17 mouse cellular contexts compared by ENCODE assay signal in the genomic region with DNA sequence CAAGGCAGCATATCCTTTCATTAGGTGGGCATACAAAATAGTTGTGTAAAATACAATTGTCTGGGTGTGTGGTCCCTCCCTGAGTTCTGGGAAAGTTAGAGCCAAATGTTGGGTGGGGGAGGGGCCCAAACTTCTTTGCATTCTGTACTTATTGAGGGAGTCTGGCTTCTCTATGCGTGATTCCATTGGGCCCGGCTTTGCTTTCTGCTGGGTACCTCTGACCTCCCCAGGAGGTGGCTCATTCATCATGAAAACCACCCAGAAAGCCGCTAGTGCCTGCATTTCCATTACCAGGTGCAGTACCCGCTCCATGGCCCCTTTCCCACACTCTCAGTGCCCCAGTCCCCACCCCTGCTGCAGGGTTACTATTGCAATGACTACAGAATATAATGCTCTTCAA.
A peak's percentile ranks its signal among the peaks of the same experiment; 100 is the strongest.
DNase-seq lines count a peak whose midpoint lies in the region; ATAC-seq and TF ChIP-seq lines count a peak whose summit lies in the region.
"Had no signal": no experiment of that assay in that cellular context is flagged by ENCODE, and none has a peak within 500 bp of the region (broad histone marks: within the 10 kb centered on the region; RNA-seq: fewer than 3 reads in every experiment).

No protein-coding gene starts in this region.

- no peaks in the 10 kb centered on the region; the same call in 1 of the 2 replicates for H3K9me3 ChIP-seq in forebrain, embryonic 12.5 days
- no peaks in the 10 kb centered on the region for H3K9me3 ChIP-seq in forebrain, postnatal 0 days (ENCODE audit: low read length)
- 0 out of 2 replicates have a peak, but pooled peaks cover 2% of the 10 kb centered on the region for H3K9me3 ChIP-seq in kidney, embryonic 15.5 days (replicated peaks)
- no peaks in the 10 kb centered on the region for H3K9me3 ChIP-seq in ES-Bruce4 (replicated peaks; ENCODE audit: control insufficient read depth, insufficient read depth, low read length, poor library complexity, severe bottlenecking)
- H3K9me3 ChIP-seq in embryonic facial prominence, embryonic 11.5 days (replicated peaks; ENCODE audit: control insufficient read depth, low read length), result no peaks in the 10 kb centered on the region
- H3K9me3 ChIP-seq: liver, embryonic 13.5 days had no signal

- H3K9ac ChIP-seq in forebrain, embryonic 12.5 days, result no peak overlapping the region
- H3K9ac ChIP-seq in forebrain, postnatal 0 days, result no peak overlapping the region
- no peak overlapping the region for H3K9ac ChIP-seq in kidney, embryonic 15.5 days
- no peak overlapping the region for H3K9ac ChIP-seq in ES-Bruce4 (ENCODE audit: low read depth, poor library complexity, severe bottlenecking)
- H3K9ac ChIP-seq in embryonic facial prominence, embryonic 11.5 days (replicated peaks; ENCODE audit: low read length), result no peak overlapping the region
- H3K9ac ChIP-seq: heart, embryonic 12.5 days; liver, embryonic 13.5 days had no signal

- H3K36me3 ChIP-seq in forebrain, embryonic 12.5 days (replicated peaks), result no peaks in the 10 kb centered on the region
- H3K36me3 ChIP-seq in forebrain, postnatal 0 days (ENCODE audit: insufficient read depth), result no peaks in the 10 kb centered on the region
- H3K36me3 ChIP-seq in kidney, embryonic 15.5 days, result no peaks in the 10 kb centered on the region
- H3K36me3 ChIP-seq in ES-Bruce4 (ENCODE audit: control insufficient read depth, insufficient read depth, low read length, poor library complexity, severe bottlenecking), result no peaks in the 10 kb centered on the region
- H3K36me3 ChIP-seq in embryonic facial prominence, embryonic 11.5 days (replicated peaks; ENCODE audit: control insufficient read depth, insufficient read depth, low read depth, low read length), result no peaks in the 10 kb centered on the region
- H3K36me3 ChIP-seq: heart, embryonic 12.5 days; liver, embryonic 13.5 days had no signal

- TF ChIP-seq POLR2A in ES-Bruce4 (IDR thresholded peaks at IDR 0.05; ENCODE audit: insufficient read depth, low read length), result no peak

- H3K4me1 ChIP-seq in forebrain, embryonic 12.5 days, result peaks cover 16% of the 10 kb centered on the region
- H3K4me1 ChIP-seq in forebrain, postnatal 0 days (ENCODE audit: insufficient read depth), result no peaks in the 10 kb centered on the region
- H3K4me1 ChIP-seq in kidney, embryonic 15.5 days, result peaks cover 36% of the 10 kb centered on the region
- H3K4me1 ChIP-seq in ES-Bruce4 (ENCODE audit: control insufficient read depth, insufficient read depth, low read length), result peaks cover 5% of the 10 kb centered on the region
- no peaks in the 10 kb centered on the region; the same call in 1 of the 2 replicates for H3K4me1 ChIP-seq in embryonic facial prominence, embryonic 11.5 days (ENCODE audit: control insufficient read depth, insufficient read depth, low read length)
- H3K4me1 ChIP-seq: liver, embryonic 13.5 days had no signal

- TF ChIP-seq EP300 in ES-Bruce4 (IDR thresholded peaks at IDR 0.05; ENCODE audit: insufficient read depth, low read depth, low read length), result no peak

- H3K27me3 ChIP-seq in forebrain, embryonic 12.5 days, result peaks cover 2% of the 10 kb centered on the region; the same call in 1 of the 2 replicates
- H3K27me3 ChIP-seq in forebrain, postnatal 0 days (ENCODE audit: insufficient read depth, low read length), result no peaks in the 10 kb centered on the region
- 0 out of 2 replicates have a peak, but pooled peaks cover 4% of the 10 kb centered on the region for H3K27me3 ChIP-seq in kidney, embryonic 15.5 days
- H3K27me3 ChIP-seq in ES-Bruce4 (ENCODE audit: control insufficient read depth, insufficient read depth, low read length, poor library complexity, severe bottlenecking), result no peaks in the 10 kb centered on the region
- no peaks in the 10 kb centered on the region for H3K27me3 ChIP-seq in embryonic facial prominence, embryonic 11.5 days (ENCODE audit: control insufficient read depth, insufficient read depth, low read length)
- H3K27me3 ChIP-seq: liver, embryonic 13.5 days had no signal

- ATAC-seq in forebrain, embryonic 12.5 days (ENCODE audit: low FRiP score), result peak; percentile 30; the same call in 1 of the 2 replicates
- ATAC-seq in forebrain, postnatal 0 days, result no peak
- peak; percentile 13; the same call in 1 of the 2 replicates for ATAC-seq in kidney, embryonic 15.5 days (replicated peaks; ENCODE audit: low FRiP score)
- ATAC-seq in embryonic facial prominence, embryonic 11.5 days (replicated peaks; ENCODE audit: insufficient number of reproducible peaks, low FRiP score, low TSS enrichment, low read depth), result no peak
- ATAC-seq: lung, postnatal 0 days had no signal

- WGBS in forebrain, embryonic 12.5 days, result 10% methylated on average over 4 of the region's 4 CpGs
- 16% methylated on average over 4 of the region's 4 CpGs for WGBS in forebrain, postnatal 0 days
- 10% methylated on average over 4 of the region's 4 CpGs for WGBS in kidney, embryonic 15.5 days
- WGBS in embryonic facial prominence, embryonic 11.5 days, result 16% methylated on average over 4 of the region's 4 CpGs

- intact Hi-C loops in left cerebral cortex, postnatal 4 days (cut with DNase I), result no loop called here

- no peak overlapping the region for H3K4me3 ChIP-seq in forebrain, embryonic 12.5 days (replicated peaks)
- no peak overlapping the region for H3K4me3 ChIP-seq in forebrain, postnatal 0 days (ENCODE audit: low read depth, low read length)
- no peak overlapping the region for H3K4me3 ChIP-seq in kidney, embryonic 15.5 days (replicated peaks)
- H3K4me3 ChIP-seq in ES-Bruce4 (ENCODE audit: low read depth, low read length), result no peak overlapping the region
- no peak overlapping the region for H3K4me3 ChIP-seq in embryonic facial prominence, embryonic 11.5 days (ENCODE audit: low read depth, low read length)
- H3K4me3 ChIP-seq: heart, embryonic 12.5 days; liver, embryonic 13.5 days; megakaryocyte, embryonic 14.5 days had no signal

- no peak overlapping the region for H3K4me2 ChIP-seq in forebrain, embryonic 12.5 days
- no peak overlapping the region for H3K4me2 ChIP-seq in forebrain, postnatal 0 days (ENCODE audit: low read depth)
- H3K4me2 ChIP-seq in kidney, embryonic 15.5 days, result no peak overlapping the region
- no peak overlapping the region; the same call in 1 of the 2 replicates for H3K4me2 ChIP-seq in embryonic facial prominence, embryonic 11.5 days (ENCODE audit: low read depth, low read length)
- H3K4me2 ChIP-seq: heart, embryonic 12.5 days; liver, embryonic 13.5 days had no signal

- no peak for TF ChIP-seq CTCF in forebrain, postnatal 0 days (IDR thresholded peaks at IDR 0.05; ENCODE audit: low read depth)
- TF ChIP-seq CTCF in ES-Bruce4 (IDR thresholded peaks at IDR 0.05; ENCODE audit: low read depth, low read length), result no peak

- no peak for DNase-seq in forebrain, postnatal 0 days
- DNase-seq in kidney, adult 18-20 months, result no peak
- peak; percentile 33 for DNase-seq in embryonic facial prominence, embryonic 11.5 days (ENCODE audit: low spot score)
- DNase-seq in frontal cortex, postnatal 14 days (ENCODE audit: low spot score in 2 of 2), result no peak
- DNase-seq in left cerebral cortex, postnatal 4 days, result no peak
- DNase-seq: cerebellum, adult 11 months; cerebellum, postnatal 36 days; gastrocnemius, postnatal 36 days; kidney, postnatal 10 days; liver, embryonic 13.5 days; thymus, adult 18-20 months had no signal

- H3K27ac ChIP-seq in forebrain, embryonic 12.5 days, result peak overlapping the region; percentile 50
- H3K27ac ChIP-seq in forebrain, postnatal 0 days (ENCODE audit: low read depth, low read length), result no peak overlapping the region
- peak overlapping the region; percentile 76 for H3K27ac ChIP-seq in kidney, embryonic 15.5 days
- H3K27ac ChIP-seq in ES-Bruce4 (ENCODE audit: insufficient read depth, low read length), result peak overlapping the region; percentile 35; the same call in 1 of the 2 replicates
- no peak overlapping the region for H3K27ac ChIP-seq in embryonic facial prominence, embryonic 11.5 days (replicated peaks; ENCODE audit: low read depth, low read length)
- H3K27ac ChIP-seq: liver, embryonic 13.5 days had no signal

Comparison
In these comparisons a context has a peak if more than half of its experiments do, and no peak if none do; other contexts are left out.
1. ATAC-seq: peak in forebrain, embryonic 12.5 days (single experiment) and kidney, embryonic 15.5 days (single experiment); none in forebrain, postnatal 0 days (single experiment) and embryonic facial prominence, embryonic 11.5 days (single experiment).
2. H3K27ac ChIP-seq: peak in forebrain, embryonic 12.5 days (single experiment), kidney, embryonic 15.5 days (single experiment) and ES-Bruce4 (single experiment); none in forebrain, postnatal 0 days (single experiment) and embryonic facial prominence, embryonic 11.5 days (single experiment).